Mouse (Mus musculus) ovary, postnatal 10 days (tissue): ENCODE data around the gene Srl.
"Not testable (repeated sequence)": the region's sequence is repeated elsewhere in the genome, so short reads cannot be mapped to it uniquely, and the experiment has no call there.

Experiments
- DNase-seq: peaks from one replicate; pipeline ENCODE4 v3.0.0; 2022; ENCODE audit warnings: low spot score

Srl gene

DNA sequence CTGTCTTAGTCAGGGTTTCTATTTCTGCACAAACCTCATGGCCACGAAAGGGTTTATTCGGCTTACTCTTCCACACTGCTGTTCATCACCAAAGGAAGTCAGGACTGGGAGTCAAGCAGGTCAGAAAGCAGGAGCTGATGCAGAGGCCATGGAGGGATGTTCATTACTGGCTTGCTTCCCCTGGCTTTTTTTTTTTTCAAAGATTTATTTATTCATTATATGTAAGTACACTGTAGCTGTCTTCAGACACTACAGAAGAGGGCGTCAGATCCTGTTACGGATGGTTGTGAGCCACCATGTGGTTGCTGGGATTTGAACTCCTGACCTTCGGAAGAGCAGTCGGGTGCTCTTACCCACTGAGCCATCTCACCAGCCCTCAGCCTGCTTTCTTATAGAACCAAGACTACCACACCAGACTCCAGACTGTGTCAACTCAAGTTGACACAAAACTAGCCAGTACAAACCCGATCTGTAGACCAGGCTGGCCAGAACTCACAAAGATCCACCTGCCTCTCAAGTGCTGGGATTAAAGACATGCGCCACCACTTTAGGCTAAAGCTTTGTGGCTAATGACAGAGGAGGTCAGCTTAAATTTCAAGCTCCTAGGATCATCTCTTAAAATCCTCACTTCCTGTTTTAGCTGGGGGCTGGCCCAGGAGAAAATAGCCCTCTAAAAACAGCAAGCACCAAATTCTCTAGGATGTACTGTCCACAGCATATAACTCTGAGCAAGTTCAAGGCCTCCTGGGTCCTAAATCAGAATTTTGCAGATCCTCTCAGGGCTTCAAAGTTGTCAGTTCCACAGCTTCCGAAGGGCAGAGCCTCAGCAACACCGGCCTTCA is 67.4 kb downstream of the Srl start:
- DNase-seq: not testable (repeated sequence)

DNA sequence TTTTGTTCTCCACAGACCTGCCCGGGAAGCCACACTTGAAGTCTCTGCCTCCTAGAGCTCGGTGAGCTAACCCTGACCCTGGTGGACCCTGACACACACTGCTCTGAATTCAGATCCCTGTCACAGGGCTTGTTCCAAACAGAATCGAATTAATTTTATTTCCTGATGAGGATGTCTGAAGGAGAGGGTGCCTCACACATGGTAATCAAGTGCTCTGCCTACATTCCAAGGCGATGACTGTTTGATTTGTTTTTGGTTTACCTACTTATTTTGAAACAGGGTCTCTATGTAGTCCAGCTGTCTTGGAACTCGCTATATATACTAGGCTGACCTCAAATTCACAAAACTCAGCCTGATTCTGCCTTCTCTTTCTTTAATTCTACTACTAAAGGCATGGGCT is 68.4 kb downstream of the Srl start:
- no peak for DNase-seq

DNA sequence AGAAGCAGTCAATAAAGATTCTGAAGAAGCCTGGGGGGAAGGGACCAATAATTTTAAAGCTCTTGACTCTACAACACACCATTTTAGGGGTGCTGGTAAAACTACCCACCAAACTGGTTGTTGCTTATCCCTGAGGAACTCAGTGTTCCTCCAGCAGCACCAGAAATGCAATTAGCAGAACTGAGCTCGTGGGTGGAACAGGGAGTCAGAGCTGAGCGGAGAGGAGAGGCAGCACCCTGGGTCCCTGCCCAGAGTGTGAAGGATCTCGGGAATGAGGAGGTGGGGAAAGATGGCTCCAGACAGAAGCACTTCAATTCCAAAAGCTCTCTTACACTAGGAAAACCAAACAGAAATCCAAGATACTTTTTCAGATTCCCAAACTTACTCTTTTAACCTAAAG is 68.9 kb downstream of the Srl start:
- no peak for DNase-seq

GRCm38 (mm10) chr16:4469599-4470352 is 71.8 kb downstream of the Srl start:
- no peak for DNase-seq

DNA sequence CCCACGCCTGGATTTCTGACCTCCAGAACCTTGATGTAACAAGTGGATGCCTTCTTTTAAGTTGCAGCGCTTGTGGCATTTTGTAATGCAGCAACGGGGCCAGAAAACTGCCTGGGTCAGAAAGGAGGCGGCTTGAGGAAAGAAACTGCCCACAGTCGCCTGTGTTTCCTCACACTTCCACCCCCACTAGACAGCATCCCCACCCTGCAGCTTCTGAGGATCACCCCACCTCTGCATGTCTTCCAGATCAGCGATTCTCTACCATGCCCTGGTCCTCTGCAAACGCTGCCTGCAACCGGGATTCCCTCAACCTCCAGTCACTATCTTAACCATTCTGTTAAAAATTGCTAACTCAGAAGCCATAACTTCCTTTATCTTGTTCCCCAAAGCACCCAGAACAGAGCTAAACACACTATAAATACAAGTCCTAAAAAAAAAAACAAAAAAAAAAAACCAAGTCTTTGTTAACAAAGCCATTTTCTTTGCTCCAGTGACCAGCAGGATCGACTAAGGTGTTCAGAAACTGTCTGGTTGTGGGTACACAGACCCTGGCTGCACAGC is 77.0 kb downstream of the Srl start:
- no peak for DNase-seq

GRCm38 (mm10) chr16:4457927-4458326 is 83.7 kb downstream of the Srl start:
- no peak for DNase-seq

DNA sequence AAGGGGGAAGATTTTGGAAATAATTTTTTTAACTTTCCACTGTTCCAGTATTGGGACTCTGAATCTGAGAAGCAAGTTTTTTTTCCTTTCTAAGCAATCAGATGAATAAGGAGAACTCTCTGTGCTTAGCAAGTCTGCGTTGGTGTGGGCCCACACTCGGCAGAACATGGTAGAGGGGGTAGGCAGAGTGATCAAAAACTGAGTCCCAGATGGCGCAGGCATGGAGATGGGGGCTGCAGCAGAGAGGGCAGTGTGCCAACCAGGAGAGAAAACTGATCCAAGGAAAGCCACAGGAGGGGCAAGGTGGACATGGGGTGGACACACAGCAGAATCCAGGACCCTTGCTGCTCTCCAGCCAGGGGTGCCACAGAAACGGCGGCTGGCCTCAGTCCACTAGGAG is 85.2 kb downstream of the Srl start:
- no peak for DNase-seq

DNA sequence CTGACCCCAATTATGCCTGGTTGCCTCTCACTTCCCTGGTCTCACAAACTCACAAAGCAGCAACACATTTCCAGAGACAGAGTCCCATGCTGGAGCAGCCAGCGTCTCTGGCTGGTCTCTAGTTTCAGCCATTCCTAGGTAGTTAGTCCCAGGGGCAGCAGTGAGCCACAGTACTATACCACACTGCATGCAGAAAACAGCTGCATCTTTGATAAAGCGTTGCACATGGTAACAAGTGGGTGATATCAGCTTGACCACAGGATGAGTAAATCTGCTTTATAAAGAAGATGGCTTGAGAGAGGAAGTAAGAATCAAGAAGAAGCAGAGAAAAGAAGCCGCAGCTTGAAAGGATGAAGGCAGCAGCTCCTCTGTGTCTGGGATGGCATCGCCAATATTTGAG is 85.9 kb downstream of the Srl start:
- DNase-seq: no peak

DNA sequence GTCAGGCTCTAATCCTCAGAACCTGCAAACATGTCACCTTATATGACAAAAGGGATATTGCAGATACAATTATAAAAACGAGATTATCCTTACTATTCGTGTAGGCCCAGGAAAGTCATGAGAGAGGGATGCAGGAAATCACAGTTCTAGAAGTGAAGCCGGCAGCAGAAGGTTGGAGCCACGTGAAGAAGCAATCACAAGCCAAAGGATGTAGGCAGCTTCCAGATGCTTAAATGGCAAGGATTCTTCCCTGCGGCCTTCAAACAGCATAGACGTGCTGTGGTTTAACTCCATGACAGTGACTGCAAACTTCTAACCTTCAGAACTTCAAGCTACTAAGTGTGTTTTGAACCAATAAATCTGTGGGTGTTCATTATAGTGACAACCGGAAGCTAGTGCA is 87.1 kb downstream of the Srl start:
- no peak for DNase-seq

DNA sequence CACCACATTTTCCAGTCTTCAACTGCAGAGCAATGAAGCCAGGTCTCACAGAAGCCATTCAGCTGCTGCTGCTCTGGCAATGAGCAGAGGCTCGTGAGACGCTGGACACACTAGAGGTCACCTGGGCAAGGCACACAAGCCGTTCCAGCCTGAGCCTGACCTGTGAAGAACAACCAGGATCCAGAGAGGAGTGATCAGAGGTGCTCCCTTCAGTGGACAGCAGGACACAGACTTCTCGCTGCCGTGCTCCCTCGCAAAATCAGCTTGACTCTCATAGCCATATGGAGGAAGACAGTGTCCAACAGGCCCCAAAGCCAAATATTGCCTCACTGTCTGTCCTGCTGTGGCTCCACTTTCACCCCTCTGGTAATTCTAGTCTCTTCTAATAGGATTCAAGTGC is 92.2 kb downstream of the Srl start:
- DNase-seq: no peak

DNA sequence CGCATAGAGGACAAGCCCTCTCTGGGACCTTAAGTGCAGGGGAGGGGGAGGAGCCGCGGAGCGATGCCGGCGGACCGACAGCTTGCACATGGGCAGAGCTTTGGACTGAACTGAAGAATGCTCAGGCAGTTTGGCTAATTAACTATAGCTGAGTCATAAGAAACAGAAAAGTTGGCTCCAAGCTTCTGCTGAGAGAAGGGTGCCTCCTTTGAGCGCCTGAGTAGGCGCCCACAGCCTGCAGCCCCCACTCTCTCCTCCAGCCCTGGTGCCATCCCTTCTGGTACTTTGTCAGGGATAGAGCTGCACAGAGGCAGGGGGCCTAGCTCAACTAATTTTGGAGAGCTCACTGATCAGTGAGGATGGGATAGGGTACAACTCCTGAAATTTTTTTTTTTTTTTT is 93.4 kb downstream of the Srl start:
- DNase-seq: no peak

DNA sequence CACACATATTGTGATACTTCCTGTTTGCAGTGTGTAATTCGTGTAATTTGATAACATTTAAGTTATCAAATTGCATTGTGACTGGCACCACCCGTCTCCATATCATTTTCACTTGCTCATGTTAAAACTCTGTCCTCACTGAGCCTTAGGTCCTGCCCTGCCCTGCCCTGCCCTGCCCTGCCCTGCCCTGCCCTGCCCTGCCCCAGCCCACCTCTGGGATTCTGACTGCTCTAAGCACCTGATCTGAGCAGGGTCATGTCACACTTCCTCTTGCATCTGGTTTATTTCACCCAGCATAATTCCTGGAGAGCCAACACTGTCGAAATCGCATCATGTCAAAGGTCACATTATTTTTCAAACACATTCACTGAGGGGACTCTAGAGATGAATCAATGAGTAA is 95.2 kb downstream of the Srl start:
- no peak for DNase-seq

- no peak for DNase-seq
These were observed 97.2 kb downstream of the Srl start for GRCm38 (mm10) chr16:4444378-4444777.

DNA sequence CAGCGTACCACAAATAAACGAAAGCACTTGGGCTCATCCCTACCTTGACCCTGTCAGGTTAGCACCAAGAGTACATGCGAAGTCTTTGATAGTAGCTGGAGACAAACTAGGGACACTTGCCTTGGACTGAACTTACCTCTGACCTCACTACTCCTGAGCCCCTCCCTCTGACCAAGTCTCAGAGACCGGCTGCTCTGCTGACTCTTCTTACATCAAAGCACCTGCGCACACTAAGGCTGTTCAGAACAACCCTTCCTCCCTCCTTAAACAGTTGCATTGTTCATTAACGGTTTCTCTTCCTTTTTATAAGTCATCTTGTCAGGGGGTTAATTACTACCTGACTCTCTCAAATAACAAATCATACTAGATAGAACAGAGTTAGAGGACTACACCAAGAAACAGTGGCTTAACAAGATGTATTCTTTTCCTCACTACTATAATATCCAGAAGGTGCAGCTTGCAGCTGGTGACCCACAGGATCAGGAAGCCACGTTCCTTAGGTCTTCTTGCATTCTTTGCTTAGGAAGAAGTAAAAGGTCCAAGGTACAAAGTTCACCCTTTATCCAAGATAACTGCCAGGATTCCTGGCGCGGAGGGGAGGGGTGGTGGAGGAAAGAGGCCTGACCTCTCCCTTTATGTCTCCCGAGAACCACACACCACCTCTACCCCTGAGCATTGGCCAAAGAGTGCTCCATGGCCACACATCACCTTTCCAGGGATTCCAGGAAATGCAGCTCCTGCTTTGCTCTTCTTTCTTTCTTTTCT is 102.1 kb downstream of the Srl start:
- DNase-seq: no peak

DNA sequence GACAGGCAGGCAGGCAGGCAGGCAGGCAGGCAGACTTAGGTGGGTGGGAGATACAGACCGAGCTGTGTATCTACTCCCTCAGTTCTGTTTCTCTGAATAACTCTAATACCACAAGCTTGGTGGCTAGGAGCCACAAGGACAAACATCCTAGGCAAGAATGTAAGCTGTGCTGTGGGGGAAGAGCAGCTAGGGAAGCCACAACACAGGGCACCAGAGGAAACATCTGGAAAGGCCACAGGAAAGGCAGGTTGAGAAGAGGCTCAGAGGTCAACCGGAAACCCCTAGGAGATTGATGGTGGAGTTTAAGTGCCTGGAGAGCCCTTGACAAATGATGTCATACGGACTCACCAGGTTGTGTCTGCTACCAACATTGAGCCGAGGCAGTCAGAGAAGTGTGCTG is 104.9 kb downstream of the Srl start:
- no peak for DNase-seq

- DNase-seq: no peak
These were observed 106.2 kb downstream of the Srl start for GRCm38 (mm10) chr16:4435371-4435770.

DNA sequence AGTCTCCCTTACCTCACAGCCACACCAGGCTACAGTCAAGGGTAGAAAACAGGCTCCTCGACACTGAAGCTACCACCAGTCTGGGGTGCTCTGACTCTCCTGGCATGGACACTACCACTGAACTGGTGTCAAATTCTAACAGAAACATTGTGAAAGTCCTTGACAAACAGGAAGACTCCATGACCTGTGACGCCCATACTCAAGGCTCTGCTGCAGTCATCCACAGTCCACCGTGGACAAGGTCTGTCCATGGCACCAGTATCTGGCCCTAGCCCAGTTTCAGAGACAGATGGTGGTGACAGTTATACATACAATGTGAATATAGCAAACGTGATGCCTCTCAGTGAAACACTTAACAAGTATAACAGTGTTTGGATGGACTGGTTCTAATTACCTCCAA is 109.8 kb downstream of the Srl start:
- DNase-seq: no peak

- no peak for DNase-seq
These were observed 110.6 kb downstream of the Srl start for GRCm38 (mm10) chr16:4431013-4431412.

DNA sequence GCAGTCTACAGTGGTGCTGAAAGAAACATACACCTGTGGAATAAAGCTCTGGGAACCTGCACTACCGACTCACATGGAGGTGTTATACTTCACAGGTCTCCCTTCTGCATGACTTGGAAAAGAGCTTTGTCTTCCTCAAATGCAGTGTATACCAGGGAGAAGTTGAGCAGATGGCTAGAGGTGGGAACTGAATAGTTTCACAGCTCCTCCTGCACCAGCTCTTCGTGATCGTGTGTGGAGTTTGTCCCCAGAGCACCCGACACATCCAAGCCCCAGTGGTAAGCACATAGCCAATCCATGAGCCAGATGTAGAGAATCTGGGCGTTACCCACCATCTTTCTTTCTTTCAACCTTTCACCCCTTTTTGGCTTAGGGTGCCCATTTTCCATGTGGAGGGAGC is 111.4 kb downstream of the Srl start:
- no peak for DNase-seq
